ENCODE assay signal across 13 mouse cellular contexts in genomic region chr17:24531064-24531463, GRCm38 (mm10). TPM values are rescaled to one million over a fixed set of nuclear protein-coding genes. Genes with fewer than 3 reads are reported as not detected.
A peak's percentile ranks its signal among the peaks of the same experiment; 100 is the strongest.
DNase-seq lines count a peak whose midpoint lies in the region; ATAC-seq and TF ChIP-seq lines count a peak whose summit lies in the region.
"Had no signal": no experiment of that assay in that cellular context is flagged by ENCODE, and none has a peak within 500 bp of the region (broad histone marks: within the 10 kb centered on the region; RNA-seq: fewer than 3 reads in every experiment).

No protein-coding gene starts in this region.

- no peaks in the 10 kb centered on the region for H3K9me3 ChIP-seq in kidney, embryonic 15.5 days (replicated peaks)
- no peaks in the 10 kb centered on the region for H3K9me3 ChIP-seq in stomach, embryonic 14.5 days (ENCODE audit: control insufficient read depth, low read depth, low read length)
- H3K9me3 ChIP-seq in stomach, postnatal 0 days (ENCODE audit: control insufficient read depth, low read length): no peaks in the 10 kb centered on the region
- no peaks in the 10 kb centered on the region for H3K9me3 ChIP-seq in intestine, embryonic 15.5 days

- 0 out of 2 replicates have a peak overlapping the region, but pooled peaks have one; percentile 82 for H3K4me2 ChIP-seq in kidney, embryonic 15.5 days
- 0 out of 2 replicates have a peak overlapping the region, but pooled peaks have one; percentile 84 for H3K4me2 ChIP-seq in stomach, embryonic 14.5 days (replicated peaks; ENCODE audit: low read depth, low read length)
- no peak overlapping the region for H3K4me2 ChIP-seq in stomach, postnatal 0 days (replicated peaks; ENCODE audit: low read depth)
- H3K4me2 ChIP-seq in intestine, embryonic 15.5 days (replicated peaks): peak overlapping the region; percentile 67; the same call in 1 of the 2 replicates

- H3K9ac ChIP-seq in kidney, embryonic 15.5 days: peak overlapping the region; percentile 19; the same call in 1 of the 2 replicates
- H3K9ac ChIP-seq in stomach, embryonic 14.5 days (replicated peaks; ENCODE audit: low read depth, low read length): no peak overlapping the region
- no peak overlapping the region for H3K9ac ChIP-seq in stomach, postnatal 0 days (ENCODE audit: low read length)
- H3K9ac ChIP-seq in intestine, embryonic 15.5 days: 0 out of 2 replicates have a peak overlapping the region, but pooled peaks have one; percentile 69

- no peaks in the 10 kb centered on the region for H3K27me3 ChIP-seq in kidney, embryonic 15.5 days
- H3K27me3 ChIP-seq in stomach, embryonic 14.5 days (ENCODE audit: control insufficient read depth, insufficient read depth, low read length): no peaks in the 10 kb centered on the region
- no peaks in the 10 kb centered on the region for H3K27me3 ChIP-seq in stomach, postnatal 0 days (ENCODE audit: control insufficient read depth, insufficient read depth, low read length)
- H3K27me3 ChIP-seq in intestine, embryonic 15.5 days (replicated peaks): no peaks in the 10 kb centered on the region

- H3K4me1 ChIP-seq in kidney, embryonic 15.5 days: peaks cover 62% of the 10 kb centered on the region
- H3K4me1 ChIP-seq in stomach, embryonic 14.5 days (ENCODE audit: control insufficient read depth, insufficient read depth, low read length): peaks cover 27% of the 10 kb centered on the region
- peaks cover 10% of the 10 kb centered on the region for H3K4me1 ChIP-seq in stomach, postnatal 0 days (replicated peaks; ENCODE audit: control insufficient read depth, insufficient read depth)
- peaks cover 46% of the 10 kb centered on the region for H3K4me1 ChIP-seq in intestine, embryonic 15.5 days (replicated peaks)

- TF ChIP-seq EP300 in stomach, postnatal 0 days (optimal IDR thresholded peaks at IDR 0.05): no peak

- 0 out of 2 replicates have a peak overlapping the region, but pooled peaks have one; percentile 83 for H3K27ac ChIP-seq in kidney, embryonic 15.5 days
- H3K27ac ChIP-seq in stomach, embryonic 14.5 days (ENCODE audit: low read length): no peak overlapping the region
- no peak overlapping the region for H3K27ac ChIP-seq in stomach, postnatal 0 days (replicated peaks)
- no peak overlapping the region for H3K27ac ChIP-seq in intestine, embryonic 15.5 days

- no peak for DNase-seq in kidney, adult 18-20 months
- DNase-seq in stomach, postnatal 0 days (ENCODE audit: low spot score): no peak
- no peak for DNase-seq in urinary bladder, postnatal 10 days (ENCODE audit: low spot score)
- DNase-seq: adrenal gland, postnatal 36 days; cerebellum, adult 11-12 months; embryo, embryonic 11 days; lung, postnatal 10 days had no signal

- H3K4me3 ChIP-seq in kidney, embryonic 15.5 days (replicated peaks): no peak overlapping the region
- no peak overlapping the region for H3K4me3 ChIP-seq in stomach, embryonic 14.5 days (ENCODE audit: low read depth, low read length)
- H3K4me3 ChIP-seq in stomach, postnatal 0 days (ENCODE audit: low read depth, low read length): no peak overlapping the region
- H3K4me3 ChIP-seq in intestine, embryonic 15.5 days (replicated peaks): no peak overlapping the region

- 61% methylated on average over 3 of the region's 3 CpGs for WGBS in kidney, embryonic 15.5 days
- WGBS in stomach, embryonic 14.5 days: 60% methylated on average over 3 of the region's 3 CpGs
- WGBS in stomach, postnatal 0 days: 69% methylated on average over 3 of the region's 3 CpGs
- WGBS in intestine, embryonic 15.5 days: 66% methylated on average over 3 of the region's 3 CpGs

- H3K36me3 ChIP-seq in kidney, embryonic 15.5 days: peaks cover 24% of the 10 kb centered on the region
- H3K36me3 ChIP-seq in stomach, embryonic 14.5 days (ENCODE audit: control insufficient read depth, insufficient read depth, low read length): peaks cover 16% of the 10 kb centered on the region; the same call in 1 of the 2 replicates
- H3K36me3 ChIP-seq in stomach, postnatal 0 days (ENCODE audit: control insufficient read depth, insufficient read depth, low read length): peaks cover 3% of the 10 kb centered on the region; the same call in 1 of the 2 replicates
- H3K36me3 ChIP-seq in intestine, embryonic 15.5 days: no peaks in the 10 kb centered on the region

- no peak for TF ChIP-seq CTCF in stomach, postnatal 0 days (IDR thresholded peaks at IDR 0.05; ENCODE audit: low read depth)

- ATAC-seq in kidney, embryonic 15.5 days (replicated peaks; ENCODE audit: low FRiP score): no peak
- no peak for ATAC-seq in stomach, embryonic 14.5 days (ENCODE audit: insufficient number of reproducible peaks, insufficient read depth, low FRiP score, low read depth)
- no peak for ATAC-seq in stomach, postnatal 0 days (ENCODE audit: low FRiP score, low TSS enrichment)
- ATAC-seq in intestine, embryonic 15.5 days: no peak
- no peak for ATAC-seq in megakaryocyte progenitor cell, adult 5-6 weeks (replicated peaks; ENCODE audit: poor library complexity)

RNA-seq across cellular contexts. Expression of gene Rab26, which starts 2.9 kb away (rescaled TPM):
- polyA plus RNA-seq in kidney, embryonic 15.5 days (2015; fragmentation: Nextera tagmentation; extraction: Ambion mirVana): 2.8 TPM in 2 replicates
- 3.0 and 3.2 TPM in 2 replicates for polyA plus RNA-seq in stomach, embryonic 14.5 days (2014; fragmentation: Nextera tagmentation; extraction: Ambion mirVana)
- 0.82 and 0.85 TPM in 2 replicates for polyA plus RNA-seq in stomach, postnatal 0 days (2015; fragmentation: Nextera tagmentation; extraction: Ambion mirVana)
- polyA plus RNA-seq in intestine, embryonic 15.5 days (2015; fragmentation: Nextera tagmentation; extraction: Ambion mirVana): 5.2 and 8.7 TPM in 2 replicates
- 0.12 and 0.17 TPM in 2 replicates for total RNA-seq in megakaryocyte progenitor cell, adult 5-6 weeks (2015)
- 0.14 and 0.71 TPM in 2 replicates for total RNA-seq in megakaryocyte progenitor cell, adult 5-6 weeks (2017)
- total RNA-seq: heart, postnatal 25 days; monocyte, adult 5-6 weeks had no signal

RNA-seq across cellular contexts. Expression of gene Traf7, which starts 3.3 kb away (rescaled TPM):
- 85.8 and 96.1 TPM in 2 replicates for polyA plus RNA-seq in kidney, embryonic 15.5 days (2015; fragmentation: Nextera tagmentation; extraction: Ambion mirVana)
- 87.6 and 97.3 TPM in 2 replicates for polyA plus RNA-seq in stomach, embryonic 14.5 days (2014; fragmentation: Nextera tagmentation; extraction: Ambion mirVana)
- polyA plus RNA-seq in stomach, postnatal 0 days (2015; fragmentation: Nextera tagmentation; extraction: Ambion mirVana): 41.8 and 42.6 TPM in 2 replicates
- polyA plus RNA-seq in intestine, embryonic 15.5 days (2015; fragmentation: Nextera tagmentation; extraction: Ambion mirVana): 81.6 and 89.3 TPM in 2 replicates
- 50.9 and 54.7 TPM in 2 replicates for total RNA-seq in megakaryocyte progenitor cell, adult 5-6 weeks (2015)
- total RNA-seq in megakaryocyte progenitor cell, adult 5-6 weeks (2017): 91.7 and 98.9 TPM in 2 replicates

RNA-seq across cellular contexts. Expression of gene Pkd1, which starts 18.6 kb away (rescaled TPM):
- 21.3 and 21.9 TPM in 2 replicates for polyA plus RNA-seq in kidney, embryonic 15.5 days (2015; fragmentation: Nextera tagmentation; extraction: Ambion mirVana)
- polyA plus RNA-seq in stomach, embryonic 14.5 days (2014; fragmentation: Nextera tagmentation; extraction: Ambion mirVana): 27.3 and 35.9 TPM in 2 replicates
- polyA plus RNA-seq in stomach, postnatal 0 days (2015; fragmentation: Nextera tagmentation; extraction: Ambion mirVana): 10.9 and 12.3 TPM in 2 replicates
- 16.9 and 17.4 TPM in 2 replicates for polyA plus RNA-seq in intestine, embryonic 15.5 days (2015; fragmentation: Nextera tagmentation; extraction: Ambion mirVana)
- total RNA-seq in megakaryocyte progenitor cell, adult 5-6 weeks (2015): 7.4 and 10.6 TPM in 2 replicates
- 6.2 and 15.1 TPM in 2 replicates for total RNA-seq in megakaryocyte progenitor cell, adult 5-6 weeks (2017)

RNA-seq across cellular contexts. Expression of gene Caskin1, which starts 42.7 kb away (rescaled TPM):
- 1.8 and 2.3 TPM in 2 replicates for polyA plus RNA-seq in kidney, embryonic 15.5 days (2015; fragmentation: Nextera tagmentation; extraction: Ambion mirVana)
- 2.7 and 3.8 TPM in 2 replicates for polyA plus RNA-seq in stomach, embryonic 14.5 days (2014; fragmentation: Nextera tagmentation; extraction: Ambion mirVana)
- 0.84 and 1.3 TPM in 2 replicates for polyA plus RNA-seq in stomach, postnatal 0 days (2015; fragmentation: Nextera tagmentation; extraction: Ambion mirVana)
- polyA plus RNA-seq in intestine, embryonic 15.5 days (2015; fragmentation: Nextera tagmentation; extraction: Ambion mirVana): 1.5 and 1.8 TPM in 2 replicates
- not detected in 2 replicates for total RNA-seq in megakaryocyte progenitor cell, adult 5-6 weeks (2015)
- total RNA-seq in megakaryocyte progenitor cell, adult 5-6 weeks (2017): not detected in 2 replicates
- total RNA-seq: monocyte, adult 5-6 weeks had no signal

RNA-seq across cellular contexts. Expression of gene Mlst8, which starts 52.2 kb away (rescaled TPM):
- 29.0 and 36.1 TPM in 2 replicates for polyA plus RNA-seq in kidney, embryonic 15.5 days (2015; fragmentation: Nextera tagmentation; extraction: Ambion mirVana)
- 39.7 and 46.2 TPM in 2 replicates for polyA plus RNA-seq in stomach, embryonic 14.5 days (2014; fragmentation: Nextera tagmentation; extraction: Ambion mirVana)
- 12.4 and 13.4 TPM in 2 replicates for polyA plus RNA-seq in stomach, postnatal 0 days (2015; fragmentation: Nextera tagmentation; extraction: Ambion mirVana)
- polyA plus RNA-seq in intestine, embryonic 15.5 days (2015; fragmentation: Nextera tagmentation; extraction: Ambion mirVana): 25.2 and 27.3 TPM in 2 replicates
- 9.2 TPM in 2 replicates for total RNA-seq in megakaryocyte progenitor cell, adult 5-6 weeks (2015)
- total RNA-seq in megakaryocyte progenitor cell, adult 5-6 weeks (2017): 14.9 and 28.9 TPM in 2 replicates

Comparison
In these comparisons a context has a peak if more than half of its experiments do, and no peak if none do; other contexts are left out.
1. H3K9ac ChIP-seq: peak in kidney, embryonic 15.5 days (single experiment) and intestine, embryonic 15.5 days (single experiment); none in stomach, embryonic 14.5 days (single experiment) and stomach, postnatal 0 days (single experiment).